Mouse (Mus musculus): ENCODE results near the gene Stk17b.
"Not testable (repeated sequence)": the region's sequence is repeated elsewhere in the genome, so short reads cannot be mapped to it uniquely, and the experiment has no call there.

The Stk17b gene

DNA sequence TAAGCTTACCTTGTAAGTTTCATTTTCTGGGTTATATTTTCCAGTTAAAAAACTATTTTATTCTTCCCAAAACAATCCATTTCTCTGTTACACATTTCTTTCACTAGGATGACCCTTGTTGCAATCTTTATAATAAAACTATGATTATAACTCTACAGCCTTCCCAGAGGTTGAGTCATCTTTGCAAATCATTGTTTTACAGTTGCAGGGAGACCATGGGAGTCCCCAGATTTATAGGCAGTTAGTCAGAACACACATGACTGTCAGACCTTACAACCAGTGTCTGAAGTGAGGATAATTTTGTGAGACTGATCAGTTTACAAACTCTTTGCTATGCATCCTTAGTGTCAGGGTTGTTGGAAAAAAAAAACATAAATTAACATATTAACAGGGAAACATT, 63.7 kb downstream of the Stk17b start:
- no peak for DNase-seq

DNA sequence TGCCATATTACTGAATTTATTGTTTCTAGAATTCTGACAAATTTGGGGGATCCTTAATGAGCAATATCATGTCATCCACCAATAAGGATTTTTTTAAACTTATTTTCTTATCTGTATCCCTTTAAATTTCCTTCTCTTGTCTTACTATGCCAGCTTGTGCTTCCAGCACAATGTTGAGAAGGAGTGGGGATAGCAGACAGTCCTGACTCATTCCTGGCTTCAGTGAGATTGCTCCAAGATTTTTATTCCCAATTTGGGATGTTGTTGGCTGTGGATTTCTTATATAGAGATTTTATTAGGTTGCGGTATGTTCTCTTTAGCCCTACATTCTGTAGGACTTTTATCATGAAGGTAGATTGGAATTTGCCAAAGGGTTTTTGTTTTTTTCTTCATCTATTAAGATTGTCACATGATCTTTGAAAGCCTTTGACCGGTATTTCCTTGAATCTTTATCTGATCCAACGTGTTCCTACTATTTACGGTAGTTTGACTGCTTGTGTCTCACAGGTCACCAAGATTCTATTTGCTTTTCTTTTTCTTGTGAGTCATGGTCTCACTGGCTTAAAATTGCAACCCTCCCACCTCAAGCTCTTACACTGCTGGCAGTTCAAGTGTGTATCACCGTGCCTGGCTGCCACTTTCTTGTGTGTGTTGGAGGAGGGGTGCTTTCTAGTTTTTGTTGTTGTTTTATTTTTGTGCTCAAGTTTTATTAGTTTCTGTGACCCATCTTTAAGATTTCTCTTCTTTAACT, 64.2 kb downstream of the Stk17b start:
- no peak for DNase-seq

DNA sequence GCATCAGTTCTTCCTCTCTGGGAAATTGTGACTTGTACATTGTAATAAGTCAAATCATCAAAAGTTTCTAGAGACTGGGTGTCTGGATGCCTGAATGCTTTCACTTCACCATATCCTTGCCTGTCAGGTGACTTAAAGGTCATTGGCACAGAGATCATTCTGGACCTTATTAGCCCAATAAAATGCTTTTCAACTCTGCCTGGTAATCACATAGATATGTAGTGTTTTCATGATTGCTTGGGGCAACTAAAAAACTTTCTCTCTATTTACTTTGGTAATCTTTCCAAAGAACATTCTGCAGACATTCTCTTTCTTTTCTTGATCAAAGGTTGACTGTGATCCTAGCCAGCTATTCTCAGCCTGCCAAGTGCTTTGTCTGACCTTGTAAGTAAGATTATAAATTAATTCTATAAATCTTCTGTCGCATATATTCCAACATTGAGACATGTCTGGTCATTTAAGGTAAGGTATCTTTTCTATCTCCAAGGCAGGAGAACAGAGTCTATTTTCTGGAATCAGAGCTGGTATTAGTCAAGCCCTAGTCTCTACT, 69.0 kb downstream of the Stk17b start:
- no peak for DNase-seq

DNA sequence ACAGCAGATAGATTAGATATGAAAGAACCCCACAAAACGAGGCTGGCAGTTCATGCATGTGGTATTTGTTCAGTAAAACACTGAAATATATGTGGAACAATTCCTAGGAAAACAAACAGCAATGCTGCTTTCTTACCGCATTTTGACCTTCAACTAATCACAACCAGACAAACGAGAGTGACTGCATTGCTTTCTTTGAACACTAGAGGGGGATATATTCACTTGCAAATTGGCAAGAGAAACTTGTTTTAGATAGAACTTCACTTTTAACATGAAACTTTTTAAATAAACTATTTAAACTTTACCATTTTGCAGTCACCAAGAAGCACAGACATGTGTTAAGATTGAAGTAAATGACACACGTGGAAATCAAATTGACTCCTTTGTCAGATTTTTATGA, 69.6 kb downstream of the Stk17b start:
- no peak for DNase-seq

DNA sequence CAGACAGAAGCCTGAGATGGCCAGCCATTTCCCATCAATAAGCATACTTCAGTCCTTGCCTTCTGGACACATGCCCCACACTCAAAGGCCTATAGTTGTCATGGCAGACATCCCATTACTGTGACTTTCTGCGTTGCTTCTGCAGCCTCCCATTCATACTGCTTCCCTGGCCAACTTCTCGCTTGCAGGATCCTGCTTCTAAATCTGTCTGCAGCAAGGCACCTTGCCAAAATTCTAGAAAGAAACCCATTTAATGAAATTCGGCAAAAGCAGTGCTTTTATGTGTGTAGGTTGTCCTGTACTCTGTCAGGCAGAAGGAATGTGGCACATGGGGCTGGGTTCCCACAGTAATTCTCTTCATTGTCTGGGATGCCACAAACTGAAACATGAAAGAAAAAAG, 71.6 kb downstream of the Stk17b start:
- not testable (repeated sequence) for DNase-seq

DNA sequence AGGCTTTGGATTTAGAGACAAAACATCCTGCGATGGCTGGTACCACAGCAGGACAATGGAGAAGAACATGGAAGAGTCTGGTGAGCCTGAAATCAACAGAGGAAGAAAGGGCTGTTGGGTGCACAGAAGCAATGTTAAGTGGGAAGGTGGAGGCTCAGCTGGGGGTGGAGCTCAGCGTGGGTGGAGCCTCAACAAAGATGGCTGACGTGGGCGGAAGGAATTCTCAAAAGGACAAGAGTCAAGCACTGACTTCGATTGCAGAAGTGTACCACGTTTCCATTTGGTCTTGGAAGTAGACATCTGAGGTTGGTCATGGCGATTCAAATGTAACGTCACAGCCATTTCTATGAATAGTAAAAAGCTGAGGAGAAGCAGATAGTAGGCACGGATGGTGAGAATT, 74.0 kb downstream of the Stk17b start:
- no peak for DNase-seq

DNA sequence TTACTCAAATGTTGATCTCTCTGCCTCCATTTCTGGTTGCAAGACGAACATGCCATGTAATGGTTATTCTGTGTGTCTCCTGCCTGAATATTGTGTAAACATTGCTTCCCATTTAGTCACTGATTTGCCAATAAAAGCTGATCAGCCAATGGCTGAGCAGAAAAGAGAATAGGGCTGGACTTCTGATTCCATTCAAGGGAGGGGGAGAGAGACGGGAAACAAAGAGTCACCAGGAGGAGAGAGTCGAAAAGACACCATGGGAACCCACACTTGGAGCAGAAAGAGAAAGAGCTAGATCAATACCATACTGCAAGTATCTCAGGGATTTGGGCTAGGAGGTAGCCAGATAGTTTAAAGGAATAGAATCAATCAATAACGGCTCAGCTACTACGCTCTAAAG, 75.4 kb downstream of the Stk17b start:
- not testable (repeated sequence) for DNase-seq

DNA sequence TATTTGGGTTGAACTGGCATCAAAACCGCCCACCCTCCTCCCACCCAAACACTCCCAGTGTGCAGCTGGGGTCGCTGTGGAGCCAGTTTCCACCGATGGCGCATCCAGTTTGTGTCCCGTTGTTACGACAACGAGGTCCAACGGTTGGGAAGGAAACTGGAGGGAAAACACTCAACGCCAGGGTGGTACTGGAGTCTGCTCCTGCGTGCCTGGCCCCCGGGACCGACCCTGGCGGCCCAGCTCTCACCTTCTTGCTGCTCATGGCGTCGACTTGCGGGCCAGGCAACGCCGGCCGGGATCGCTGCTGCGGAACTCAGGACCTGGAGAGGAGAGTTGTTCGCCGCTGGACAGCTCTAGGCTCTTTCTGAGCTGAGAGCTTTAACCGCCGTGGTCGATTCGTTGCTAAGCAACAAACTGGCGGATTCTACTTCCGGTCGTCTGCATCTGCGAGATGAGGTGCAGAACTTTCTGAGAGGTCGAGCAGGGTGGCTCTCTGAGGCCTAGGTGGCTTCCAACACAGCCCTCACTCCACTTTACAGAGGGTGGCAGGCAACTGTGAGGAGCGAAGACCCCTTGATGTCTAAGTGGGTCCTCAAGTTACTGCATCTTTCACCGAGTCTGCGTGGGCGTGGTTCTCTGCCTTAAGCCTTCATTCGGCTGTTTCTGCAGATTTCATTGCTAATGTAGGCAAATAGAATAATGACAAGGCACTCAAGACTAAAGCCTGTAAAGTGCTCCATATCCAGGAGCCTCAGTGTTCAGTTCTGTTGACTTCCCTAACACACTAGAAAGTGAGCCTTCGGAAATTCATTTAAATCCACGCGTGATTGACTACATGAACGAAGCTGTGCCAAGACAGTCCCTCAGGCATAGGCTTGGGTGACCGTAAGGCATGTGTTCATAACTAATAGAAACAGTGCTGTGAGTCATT, 78.3 kb downstream of the Stk17b start, which contains the start of gene Dnah7a:
Dnah7a (minus strand) TSS at position 354 of the 931 bp plus-strand sequence.
- DNase-seq, result peak; percentile 65
